Mouse (Mus musculus) neutrophil, adult 65 days (primary cell): ENCODE data around the gene Prss50. TPM values are rescaled to one million over a fixed set of nuclear protein-coding genes. Genes with fewer than 3 reads are reported as not detected.

Source experiments
- total RNA-seq: library from RNA; stranded (reverse); gene quantifications from 2 replicates; pipeline ENCODE4 v1.2.4, GENCODE M21; 2023

The Prss50 gene
- not detected in 2 replicates for total RNA-seq

GRCm38 (mm10) chr9:110857781-110858472 lies at the start of gene Prss50:
TSS of gene Prss50 (plus strand) at chr9:110857967.

GRCm38 (mm10) chr9:110813789-110814188 lies 44.0 kb upstream of the Prss50 start, which contains the start of gene Prss44:
TSS of gene Prss44 (plus strand) at chr9:110813994.

GRCm38 (mm10) chr9:110826390-110826789 lies 31.4 kb upstream of the Prss50 start, which contains the start of gene Prss43:
TSS of gene Prss43 (plus strand) at chr9:110826690.

GRCm38 (mm10) chr9:110834411-110834810 lies 23.4 kb upstream of the Prss50 start, which contains the start of gene Prss45:
TSS of gene Prss45 (plus strand) at chr9:110834588.

GRCm38 (mm10) chr9:110844206-110844605 lies 13.6 kb upstream of the Prss50 start, which contains the start of gene Prss46:
TSS of gene Prss46 (plus strand) at chr9:110844506.

GRCm38 (mm10) chr9:110879191-110879920 lies 21.6 kb downstream of the Prss50 start, which contains the start of gene Als2cl:
TSS of gene Als2cl (plus strand) at chr9:110879870.

GRCm38 (mm10) chr9:110879998-110880561 lies 22.3 kb downstream of the Prss50 start, which contains the start of gene Tmie:
TSS of gene Tmie (minus strand) at chr9:110880113.

Other genes starting within 250 kb of the Prss50 start
- gene Nradd, start 233.5 kb upstream of the Prss50 start, total RNA-seq = 4.7 and 5.2 TPM in 2 replicates
- 300 and 394 TPM in 2 replicates for gene Nbeal2, start 203.8 kb upstream of the Prss50 start, total RNA-seq
- gene Ccdc12, start 201.5 kb upstream of the Prss50 start, total RNA-seq = 131 and 158 TPM in 2 replicates
- not detected in 2 replicates for gene Myl3, start 116.1 kb upstream of the Prss50 start, total RNA-seq
- gene Pth1r, start 110.8 kb upstream of the Prss50 start, total RNA-seq = 0.39 and 0.47 TPM in 2 replicates
- gene Prss42, start 59.8 kb upstream of the Prss50 start, total RNA-seq = not detected in 2 replicates
- not detected in 2 replicates for gene Prss44, start 44.0 kb upstream of the Prss50 start, total RNA-seq
- not detected in 2 replicates for gene Prss43, start 31.3 kb upstream of the Prss50 start, total RNA-seq
- gene Prss45, start 23.4 kb upstream of the Prss50 start, total RNA-seq = not detected in 2 replicates
- gene Prss46, start 13.5 kb upstream of the Prss50 start, total RNA-seq = not detected in 2 replicates
- gene Als2cl, start 21.9 kb downstream of the Prss50 start, total RNA-seq = 0.29 and 0.38 TPM in 2 replicates
- gene Tmie, start 22.1 kb downstream of the Prss50 start, total RNA-seq = not detected in 2 replicates
- gene Fam240a, start 58.9 kb downstream of the Prss50 start, total RNA-seq = not detected in 2 replicates
- not detected in 2 replicates for gene Tdgf1, start 88.2 kb downstream of the Prss50 start, total RNA-seq
- not detected in 2 replicates for gene Lrrc2, start 93.6 kb downstream of the Prss50 start, total RNA-seq
- not detected in 2 replicates for gene Rtp3, start 132.6 kb downstream of the Prss50 start, total RNA-seq
- 12,432 and 12,592 TPM in 2 replicates for gene Ltf, start 161.3 kb downstream of the Prss50 start, total RNA-seq
- gene Ccrl2, start 199.6 kb downstream of the Prss50 start, total RNA-seq = 282 and 287 TPM in 2 replicates